Mouse (Mus musculus) liver, postnatal 0 days (tissue): Measurements from ENCODE around the gene Fra10ac1.

Experiments used
- CTCF ChIP-seq: sonication (generic); IDR thresholded peaks from 2 replicates; pipeline ENCODE4 v1.5.1; 2016; ENCODE audit warnings: antibody characterized with exemption, low read depth
- EP300 ChIP-seq: IDR thresholded peaks from 2 replicates; pipeline ENCODE4 v1.6.1; 2016; ENCODE audit warnings: antibody characterized with exemption, low read depth, mild to moderate bottlenecking

GRCm38 (mm10) chr19:38223356-38223904, 526 bp downstream of the Fra10ac1 start:
- TF ChIP-seq CTCF (no peak), EP300 (no peak)
